Mouse (Mus musculus): ENCODE measurements around the gene Cib4. TPM values are rescaled to one million over a fixed set of nuclear protein-coding genes. Genes with fewer than 3 reads are reported as not detected.
A peak's percentile ranks its signal among the peaks of the same experiment; 100 is the strongest.

The Cib4 gene
- polyA plus RNA-seq, 1 experiment = not detected

- no peaks in the 10 kb centered on the region for H3K4me1 ChIP-seq (ENCODE audit: control insufficient read depth, insufficient read depth, low read length)
- no peak overlapping the region for H3K27ac ChIP-seq (ENCODE audit: insufficient read depth, low read length)
- TF ChIP-seq POLR2A (IDR thresholded peaks at IDR 0.05; ENCODE audit: extremely low read depth, insufficient read depth, low read length) (no peak), CTCF (IDR thresholded peaks at IDR 0.05; ENCODE audit: extremely low read depth, insufficient read depth, low read length) (no peak)
- H3K4me3 ChIP-seq (ENCODE audit: insufficient read depth, low read length) = no peak overlapping the region
Observed at GRCm38 (mm10) chr5:30524213-30524612, 21.4 kb downstream of the Cib4 start.

- TF ChIP-seq POLR2A (IDR thresholded peaks at IDR 0.05; ENCODE audit: extremely low read depth, insufficient read depth, low read length) = no peak
- no peak overlapping the region for H3K27ac ChIP-seq (ENCODE audit: insufficient read depth, low read length)
- no peak overlapping the region for H3K4me3 ChIP-seq (ENCODE audit: insufficient read depth, low read length)
- no peaks in the 10 kb centered on the region for H3K4me1 ChIP-seq (ENCODE audit: control insufficient read depth, insufficient read depth, low read length)
Observed at GRCm38 (mm10) chr5:30523131-30523530, 22.5 kb downstream of the Cib4 start.

- Histone ChIP-seq H3K4me3 (ENCODE audit: insufficient read depth, low read length) (no peak overlapping the region), H3K27ac (ENCODE audit: insufficient read depth, low read length) (no peak overlapping the region), H3K4me1 (ENCODE audit: control insufficient read depth, insufficient read depth, low read length) (no peaks in the 10 kb centered on the region)
- TF ChIP-seq POLR2A (IDR thresholded peaks at IDR 0.05; ENCODE audit: extremely low read depth, insufficient read depth, low read length) (no peak), CTCF (IDR thresholded peaks at IDR 0.05; ENCODE audit: extremely low read depth, insufficient read depth, low read length) (no peak)
Observed at GRCm38 (mm10) chr5:30522406-30522805, 23.2 kb downstream of the Cib4 start.

GRCm38 (mm10) chr5:30520214-30520732 is 25.4 kb downstream of the Cib4 start:
- Histone ChIP-seq H3K4me1 (ENCODE audit: control insufficient read depth, insufficient read depth, low read length) (no peaks in the 10 kb centered on the region), H3K4me3 (ENCODE audit: insufficient read depth, low read length) (no peak overlapping the region), H3K27ac (ENCODE audit: insufficient read depth, low read length) (no peak overlapping the region)
- TF ChIP-seq CTCF (IDR thresholded peaks at IDR 0.05; ENCODE audit: extremely low read depth, insufficient read depth, low read length) (no peak), POLR2A (IDR thresholded peaks at IDR 0.05; ENCODE audit: extremely low read depth, insufficient read depth, low read length) (no peak)

- no peaks in the 10 kb centered on the region for H3K4me1 ChIP-seq (ENCODE audit: control insufficient read depth, insufficient read depth, low read length)
- TF ChIP-seq CTCF (IDR thresholded peaks at IDR 0.05; ENCODE audit: extremely low read depth, insufficient read depth, low read length) (no peak), POLR2A (IDR thresholded peaks at IDR 0.05; ENCODE audit: extremely low read depth, insufficient read depth, low read length) (no peak)
- no peak overlapping the region for H3K27ac ChIP-seq (ENCODE audit: insufficient read depth, low read length)
- no peak overlapping the region for H3K4me3 ChIP-seq (ENCODE audit: insufficient read depth, low read length)
Observed at GRCm38 (mm10) chr5:30519494-30519893, 26.1 kb downstream of the Cib4 start.

GRCm38 (mm10) chr5:30518547-30518946 is 27.1 kb downstream of the Cib4 start:
- Histone ChIP-seq H3K4me3 (ENCODE audit: insufficient read depth, low read length) (no peak overlapping the region), H3K27ac (ENCODE audit: insufficient read depth, low read length) (no peak overlapping the region), H3K4me1 (ENCODE audit: control insufficient read depth, insufficient read depth, low read length) (no peaks in the 10 kb centered on the region)
- TF ChIP-seq POLR2A (IDR thresholded peaks at IDR 0.05; ENCODE audit: extremely low read depth, insufficient read depth, low read length) (no peak), CTCF (IDR thresholded peaks at IDR 0.05; ENCODE audit: extremely low read depth, insufficient read depth, low read length) (no peak)

- no peaks in the 10 kb centered on the region for H3K4me1 ChIP-seq (ENCODE audit: control insufficient read depth, insufficient read depth, low read length)
- no peak overlapping the region for H3K27ac ChIP-seq (ENCODE audit: insufficient read depth, low read length)
- TF ChIP-seq POLR2A (IDR thresholded peaks at IDR 0.05; ENCODE audit: extremely low read depth, insufficient read depth, low read length) = no peak
- H3K4me3 ChIP-seq (ENCODE audit: insufficient read depth, low read length) = no peak overlapping the region
Observed at GRCm38 (mm10) chr5:30518108-30518507, 27.5 kb downstream of the Cib4 start.

GRCm38 (mm10) chr5:30516376-30516775 is 29.3 kb downstream of the Cib4 start:
- Histone ChIP-seq H3K27ac (ENCODE audit: insufficient read depth, low read length) (no peak overlapping the region), H3K4me3 (ENCODE audit: insufficient read depth, low read length) (no peak overlapping the region)
- TF ChIP-seq POLR2A (IDR thresholded peaks at IDR 0.05; ENCODE audit: extremely low read depth, insufficient read depth, low read length) (no peak), CTCF (IDR thresholded peaks at IDR 0.05; ENCODE audit: extremely low read depth, insufficient read depth, low read length) (peak; percentile 75)

GRCm38 (mm10) chr5:30513111-30513510 is 32.5 kb downstream of the Cib4 start:
- Histone ChIP-seq H3K27ac (ENCODE audit: insufficient read depth, low read length) (no peak overlapping the region), H3K4me1 (ENCODE audit: control insufficient read depth, insufficient read depth, low read length) (no peaks in the 10 kb centered on the region), H3K4me3 (ENCODE audit: insufficient read depth, low read length) (no peak overlapping the region)
- TF ChIP-seq POLR2A (IDR thresholded peaks at IDR 0.05; ENCODE audit: extremely low read depth, insufficient read depth, low read length) = no peak
- no peak for TF ChIP-seq CTCF (IDR thresholded peaks at IDR 0.05; ENCODE audit: extremely low read depth, insufficient read depth, low read length)

More at GRCm38 (mm10) chr5:30516376-30516775, 29.3 kb downstream of the Cib4 start:
- no peaks in the 10 kb centered on the region for H3K4me1 ChIP-seq (ENCODE audit: control insufficient read depth, insufficient read depth, low read length)

GRCm38 (mm10) chr5:30497299-30497698 is 48.3 kb downstream of the Cib4 start:
- no peak overlapping the region for H3K4me3 ChIP-seq (ENCODE audit: insufficient read depth, low read length)
- H3K27ac ChIP-seq (ENCODE audit: insufficient read depth, low read length) = no peak overlapping the region
- no peak for TF ChIP-seq CTCF (IDR thresholded peaks at IDR 0.05; ENCODE audit: extremely low read depth, insufficient read depth, low read length)
- no peak for TF ChIP-seq POLR2A (IDR thresholded peaks at IDR 0.05; ENCODE audit: extremely low read depth, insufficient read depth, low read length)
- no peaks in the 10 kb centered on the region for H3K4me1 ChIP-seq (ENCODE audit: control insufficient read depth, insufficient read depth, low read length)
